Mouse (Mus musculus): ENCODE results near the gene Serpinf2. TPM values are rescaled to one million over a fixed set of nuclear protein-coding genes. Genes with fewer than 3 reads are reported as not detected.
A peak's percentile ranks its signal among the peaks of the same experiment; 100 is the strongest.

Serpinf2 gene
- 0.60 and 0.82 TPM in 2 replicates for polyA plus RNA-seq (2012; rRNA removed)

DNA sequence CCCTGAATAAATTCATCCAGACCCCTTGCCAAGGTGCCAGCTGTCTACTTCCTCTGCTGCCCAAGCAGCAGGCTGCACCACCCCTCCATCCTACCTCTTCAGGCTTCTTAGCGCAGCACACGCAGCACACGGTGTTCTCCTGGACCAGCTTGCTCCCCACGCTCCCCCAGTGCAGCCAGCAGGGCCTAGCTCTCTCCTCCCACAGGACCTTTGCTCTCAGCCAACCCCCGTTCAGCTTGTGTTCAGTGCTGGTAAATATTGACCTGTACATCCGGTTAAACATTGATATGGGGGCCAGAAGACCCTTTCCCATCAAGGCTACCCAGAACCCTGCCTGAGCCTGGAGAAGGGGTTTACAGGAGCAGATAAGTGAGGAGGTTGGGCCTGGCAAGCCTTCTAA lies at the start of gene Serpinf2:
Gene Serpinf2, minus strand, starts transcription at position 229 of the 400 bp plus-strand sequence.
- 72% methylated on average over 6 of the region's 6 CpGs for WGBS
- TF ChIP-seq CTCF (IDR thresholded peaks at IDR 0.05; ENCODE audit: insufficient read depth, low read length) (no peak), POLR2A (IDR thresholded peaks at IDR 0.05; ENCODE audit: borderline replicate concordance, extremely low read depth, low read depth, low read length) (no peak)
- H3K4me3 ChIP-seq (replicated peaks; ENCODE audit: extremely low read depth, low read depth, low read length), result no peak within 1 kb of the TSS
- DNase-seq, result no peak
- no peaks in the 10 kb centered on the region for H3K4me1 ChIP-seq (ENCODE audit: control insufficient read depth, insufficient read depth, low read length)

DNA sequence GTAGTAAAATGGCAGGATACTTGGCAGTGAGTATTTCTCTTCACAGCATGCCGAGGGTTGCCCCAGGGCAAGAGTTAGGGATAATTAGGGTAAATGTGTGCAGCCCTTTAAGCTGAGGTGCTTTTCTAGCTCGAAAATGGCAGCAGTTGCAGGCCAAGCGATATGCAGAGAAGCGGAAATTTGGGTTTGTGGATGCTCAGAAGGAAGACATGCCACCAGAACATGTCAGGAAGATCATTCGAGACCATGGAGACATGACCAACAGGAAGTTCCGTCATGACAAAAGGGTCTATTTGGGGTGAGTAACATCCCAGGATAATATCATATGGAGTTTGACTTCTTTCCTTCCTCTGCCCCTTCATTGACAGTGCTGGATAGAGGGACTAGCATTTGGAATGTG lies 48.1 kb upstream of the Serpinf2 start:
- DNase-seq, result no peak
- TF ChIP-seq CTCF (IDR thresholded peaks at IDR 0.05; ENCODE audit: insufficient read depth, low read length) (no peak), POLR2A (IDR thresholded peaks at IDR 0.05; ENCODE audit: borderline replicate concordance, extremely low read depth, low read depth, low read length) (no peak)
- WGBS, result 19% methylated on average over 6 of the region's 6 CpGs
- Histone ChIP-seq H3K4me1 (ENCODE audit: control insufficient read depth, insufficient read depth, low read length) (peaks cover 9% of the 10 kb centered on the region), H3K4me3 (replicated peaks; ENCODE audit: extremely low read depth, low read depth, low read length) (peak overlapping the region; percentile 83)

DNA sequence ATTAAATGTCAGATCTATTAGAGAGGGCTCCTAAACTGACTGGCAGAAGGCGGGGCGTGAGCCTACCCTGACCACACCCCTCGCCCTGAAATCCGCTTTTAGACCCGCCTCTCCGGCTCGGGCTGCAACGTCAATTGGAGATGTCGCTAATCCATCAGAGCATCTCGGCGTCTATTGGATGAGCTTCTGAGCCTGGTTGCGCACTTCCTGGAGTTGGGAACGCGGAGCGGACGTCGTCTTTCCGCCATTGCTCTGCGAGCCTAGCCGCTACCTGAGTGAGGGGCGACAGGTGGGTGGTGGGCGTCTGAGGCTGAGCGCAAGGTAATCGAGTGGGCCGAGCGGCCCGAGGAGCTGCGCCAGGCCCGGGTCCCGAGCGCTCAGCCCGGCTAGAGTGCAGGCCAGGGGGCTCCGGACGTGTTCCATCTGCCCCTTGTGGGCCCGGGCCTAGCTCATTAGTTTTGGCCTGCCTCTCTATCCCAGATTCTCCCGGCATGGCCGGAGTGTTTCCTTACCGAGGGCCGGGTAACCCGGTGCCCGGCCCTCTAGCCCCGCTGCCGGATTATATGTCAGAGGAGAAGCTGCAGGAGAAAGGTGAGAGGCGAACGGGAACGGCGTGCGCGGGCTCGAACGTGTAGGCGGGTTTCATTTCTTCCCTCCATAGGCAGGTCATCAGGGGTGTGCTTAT lies 47.4 kb upstream of the Serpinf2 start, which contains the start of gene Prpf8:
Gene Prpf8, plus strand, starts transcription at position 216 of the 685 bp plus-strand sequence.
- peaks cover 9% of the 10 kb centered on the region for H3K4me1 ChIP-seq (ENCODE audit: control insufficient read depth, insufficient read depth, low read length)
- under 1% methylated on average over 52 of the region's 52 CpGs for WGBS
- TF ChIP-seq POLR2A (IDR thresholded peaks at IDR 0.05; ENCODE audit: borderline replicate concordance, extremely low read depth, low read depth, low read length) (peak; percentile 88; the same call in 1 of the 2 replicates), CTCF (IDR thresholded peaks at IDR 0.05; ENCODE audit: insufficient read depth, low read length) (no peak)
- peak within 1 kb of the TSS; percentile 83 for H3K4me3 ChIP-seq (replicated peaks; ENCODE audit: extremely low read depth, low read depth, low read length)
- DNase-seq, result peak; percentile 99

DNA sequence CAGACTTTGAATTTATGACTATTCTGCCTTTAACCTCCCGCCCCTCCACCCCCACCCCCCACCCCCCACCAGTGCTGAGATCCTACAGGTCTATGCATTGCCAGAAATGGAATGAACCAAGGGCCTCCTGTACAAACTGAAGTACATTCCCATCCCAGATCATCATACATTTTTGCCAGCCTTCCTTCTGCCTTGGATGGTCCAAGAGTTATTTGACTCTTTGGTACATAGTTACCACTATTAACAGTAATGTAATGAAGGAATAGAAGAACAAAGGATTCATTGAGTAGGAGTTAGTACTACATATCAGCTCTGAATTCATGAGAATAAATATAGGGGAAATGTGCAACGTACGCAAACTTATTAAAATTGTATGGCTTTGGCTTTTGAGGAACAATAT lies 46.8 kb upstream of the Serpinf2 start:
- no peak overlapping the region for H3K4me3 ChIP-seq (replicated peaks; ENCODE audit: extremely low read depth, low read depth, low read length)
- TF ChIP-seq POLR2A (IDR thresholded peaks at IDR 0.05; ENCODE audit: borderline replicate concordance, extremely low read depth, low read depth, low read length) (no peak), CTCF (IDR thresholded peaks at IDR 0.05; ENCODE audit: insufficient read depth, low read length) (no peak)
- DNase-seq, result no peak
- peaks cover 9% of the 10 kb centered on the region for H3K4me1 ChIP-seq (ENCODE audit: control insufficient read depth, insufficient read depth, low read length)
- WGBS, result 21% methylated on average over 3 of the region's 3 CpGs

DNA sequence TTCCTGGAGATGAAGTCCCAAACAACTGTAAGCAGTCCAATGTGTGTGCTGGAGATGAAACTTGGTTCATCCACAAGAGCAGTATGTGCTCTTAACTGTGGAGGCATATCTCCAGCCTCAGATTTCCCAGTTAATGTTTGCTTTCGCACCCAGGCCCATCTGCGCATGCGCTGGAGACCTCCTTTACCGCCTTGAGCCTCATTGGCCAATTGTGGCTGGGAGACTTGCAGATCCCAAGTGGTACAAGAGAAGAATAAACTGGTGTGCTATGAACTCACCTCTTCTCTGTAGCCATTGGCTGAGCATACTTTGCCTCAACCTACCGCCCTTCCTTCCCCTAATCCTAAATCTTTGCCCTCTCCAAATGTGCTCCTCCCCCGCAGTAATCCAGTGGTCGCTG lies 34.0 kb upstream of the Serpinf2 start:
- H3K4me3 ChIP-seq (replicated peaks; ENCODE audit: extremely low read depth, low read depth, low read length), result no peak overlapping the region
- no peak for DNase-seq
- TF ChIP-seq CTCF (IDR thresholded peaks at IDR 0.05; ENCODE audit: insufficient read depth, low read length) (no peak), POLR2A (IDR thresholded peaks at IDR 0.05; ENCODE audit: borderline replicate concordance, extremely low read depth, low read depth, low read length) (no peak)
- WGBS, result 65% methylated on average over 7 of the region's 7 CpGs
- no peaks in the 10 kb centered on the region for H3K4me1 ChIP-seq (ENCODE audit: control insufficient read depth, insufficient read depth, low read length)

DNA sequence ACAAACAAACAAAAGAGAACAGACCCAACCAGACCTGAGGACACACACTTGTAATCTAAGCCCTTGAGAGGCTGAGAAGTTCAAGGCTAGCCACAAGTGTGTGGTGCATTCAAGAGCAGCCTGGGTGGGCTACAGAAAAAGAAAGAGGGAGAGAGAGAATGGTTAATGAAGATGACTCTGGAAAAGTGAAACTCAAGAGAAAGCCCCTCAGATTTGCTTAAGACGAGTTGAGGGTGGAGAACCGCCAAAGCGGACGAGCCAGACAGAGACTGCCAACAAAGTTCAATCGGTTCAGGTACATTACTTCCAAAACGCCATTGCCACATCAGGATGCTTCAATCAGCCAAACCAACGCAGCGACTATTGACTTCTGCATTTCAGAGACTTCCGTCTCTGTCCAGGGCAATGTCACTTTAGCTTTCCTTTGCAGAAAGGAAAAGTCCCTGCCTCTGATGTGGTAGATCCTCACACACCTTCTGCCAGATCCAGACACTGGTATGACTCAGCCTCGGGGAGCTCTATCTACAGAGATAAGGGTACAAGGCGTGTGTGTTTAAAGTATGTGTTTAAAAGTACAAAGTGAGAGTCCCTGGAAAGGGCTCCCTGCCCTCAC lies 33.2 kb upstream of the Serpinf2 start:
- TF ChIP-seq POLR2A (IDR thresholded peaks at IDR 0.05; ENCODE audit: borderline replicate concordance, extremely low read depth, low read depth, low read length) (no peak), CTCF (IDR thresholded peaks at IDR 0.05; ENCODE audit: insufficient read depth, low read length) (no peak)
- WGBS, result 63% methylated on average over 11 of the region's 11 CpGs
- H3K4me3 ChIP-seq (replicated peaks; ENCODE audit: extremely low read depth, low read depth, low read length), result no peak overlapping the region
- DNase-seq, result no peak
- peaks cover 2% of the 10 kb centered on the region for H3K4me1 ChIP-seq (ENCODE audit: control insufficient read depth, insufficient read depth, low read length)

DNA sequence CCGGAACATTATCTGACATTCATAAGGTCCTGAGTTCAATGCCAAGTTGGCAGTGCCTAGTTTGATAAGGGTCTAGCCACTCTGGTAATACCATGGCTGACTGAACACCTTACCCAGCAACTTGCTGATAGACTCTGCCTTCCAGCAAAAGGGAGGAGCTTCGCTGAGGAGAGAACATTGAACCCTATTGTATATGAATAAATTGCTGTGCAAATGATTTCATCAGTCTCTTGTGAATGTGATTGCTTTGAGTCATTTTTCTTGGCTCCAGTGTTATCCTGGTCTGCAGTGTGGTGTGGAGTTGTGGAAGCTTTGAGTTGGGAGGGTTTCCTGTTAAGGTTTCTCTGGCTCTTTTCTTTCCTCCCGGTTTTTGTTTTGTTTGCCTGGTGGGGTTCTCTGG lies 31.3 kb upstream of the Serpinf2 start:
- no peak for DNase-seq
- H3K4me3 ChIP-seq (replicated peaks; ENCODE audit: extremely low read depth, low read depth, low read length), result no peak overlapping the region
- 67% methylated on average over 3 of the region's 3 CpGs for WGBS
- no peak for TF ChIP-seq CTCF (IDR thresholded peaks at IDR 0.05; ENCODE audit: insufficient read depth, low read length)
- no peak for TF ChIP-seq POLR2A (IDR thresholded peaks at IDR 0.05; ENCODE audit: borderline replicate concordance, extremely low read depth, low read depth, low read length)
- peaks cover 4% of the 10 kb centered on the region for H3K4me1 ChIP-seq (ENCODE audit: control insufficient read depth, insufficient read depth, low read length)

DNA sequence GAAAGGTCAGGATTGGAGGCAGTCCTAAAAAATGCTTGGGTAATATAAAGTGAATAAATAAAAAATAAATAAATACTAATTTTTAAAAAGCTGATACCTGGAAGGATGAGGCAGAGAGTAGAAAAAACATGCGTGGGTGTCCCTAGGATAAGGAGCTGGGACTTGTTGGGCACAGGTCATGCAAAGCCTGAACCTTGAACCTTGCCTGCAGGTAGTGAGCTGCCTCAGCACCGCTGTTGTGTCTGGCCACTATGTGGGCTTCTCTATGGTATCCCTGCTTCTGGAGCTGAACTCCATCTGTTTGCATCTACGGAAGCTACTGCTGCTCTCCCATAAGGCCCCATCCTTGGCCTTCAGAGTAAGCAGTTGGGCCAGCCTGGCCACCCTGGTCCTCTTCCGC lies 29.9 kb upstream of the Serpinf2 start:
- DNase-seq, result no peak
- no peak overlapping the region for H3K4me3 ChIP-seq (replicated peaks; ENCODE audit: extremely low read depth, low read depth, low read length)
- peaks cover 4% of the 10 kb centered on the region for H3K4me1 ChIP-seq (ENCODE audit: control insufficient read depth, insufficient read depth, low read length)
- TF ChIP-seq POLR2A (IDR thresholded peaks at IDR 0.05; ENCODE audit: borderline replicate concordance, extremely low read depth, low read depth, low read length) (no peak), CTCF (IDR thresholded peaks at IDR 0.05; ENCODE audit: insufficient read depth, low read length) (no peak)
- 95% methylated on average over 4 of the region's 4 CpGs for WGBS

DNA sequence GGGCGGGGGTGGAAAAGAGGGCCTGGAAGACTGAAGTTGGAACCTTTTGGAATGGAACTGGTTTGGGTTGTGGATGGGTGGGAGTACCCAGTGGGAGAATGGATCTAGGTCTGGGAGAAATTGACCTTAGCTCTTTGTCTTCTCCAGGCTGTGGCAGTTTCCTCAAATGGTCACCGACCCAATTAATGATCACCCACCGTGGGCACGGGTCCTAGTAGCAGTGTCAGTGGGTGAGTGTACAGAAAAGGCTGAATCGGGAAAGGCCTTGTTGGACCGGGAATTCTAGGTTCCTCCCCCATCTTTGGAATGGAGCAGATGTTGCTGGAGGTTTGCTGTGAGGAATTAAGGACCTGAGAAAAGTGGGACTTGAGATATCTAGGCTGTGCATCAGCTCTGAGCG lies 29.0 kb upstream of the Serpinf2 start:
- no peak for DNase-seq
- Histone ChIP-seq H3K4me1 (ENCODE audit: control insufficient read depth, insufficient read depth, low read length) (peaks cover 7% of the 10 kb centered on the region), H3K4me3 (replicated peaks; ENCODE audit: extremely low read depth, low read depth, low read length) (peak overlapping the region; percentile 53)
- TF ChIP-seq POLR2A (IDR thresholded peaks at IDR 0.05; ENCODE audit: borderline replicate concordance, extremely low read depth, low read depth, low read length) (no peak), CTCF (IDR thresholded peaks at IDR 0.05; ENCODE audit: insufficient read depth, low read length) (no peak)
- WGBS, result 69% methylated on average over 7 of the region's 7 CpGs
